Mouse (Mus musculus) liver, embryonic 12.5 days (tissue): ENCODE measurements around the gene 2410004B18Rik. TPM values are rescaled to one million over a fixed set of nuclear protein-coding genes. Genes with fewer than 3 reads are reported as not detected.

Experiments
- polyA plus RNA-seq: library from polyadenylated mRNA; unstranded; fragments of >200 nt; fragmentation: Nextera tagmentation; extraction: Ambion mirVana; gene quantifications from 2 replicates; pipeline ENCODE4 v1.2.1, GENCODE M21; 2016

The 2410004B18Rik gene
- polyA plus RNA-seq, 1 experiment from 2014 or later: 27.4 TPM

Other genes starting within 250 kb of the 2410004B18Rik start
- 31.9 and 36.4 TPM in 2 replicates for gene Ddah1, start 179.3 kb upstream of the 2410004B18Rik start, polyA plus RNA-seq
- 25.0 and 26.0 TPM in 2 replicates for gene Bcl10, start 15.2 kb upstream of the 2410004B18Rik start, polyA plus RNA-seq
- gene Syde2, start 49.9 kb downstream of the 2410004B18Rik start, polyA plus RNA-seq: 1.3 and 1.4 TPM in 2 replicates
- gene Wdr63, start 170.1 kb downstream of the 2410004B18Rik start, polyA plus RNA-seq: 0.19 and 0.30 TPM in 2 replicates
- 0.38 and 0.61 TPM in 2 replicates for gene Mcoln3, start 179.4 kb downstream of the 2410004B18Rik start, polyA plus RNA-seq
- gene Mcoln2, start 211.8 kb downstream of the 2410004B18Rik start, polyA plus RNA-seq: 5.4 and 5.7 TPM in 2 replicates